Mouse (Mus musculus) neural tube, embryonic 13.5 days (tissue): ENCODE data around the gene Mrpl32. TPM values are rescaled to one million over a fixed set of nuclear protein-coding genes. Genes with fewer than 3 reads are reported as not detected.

Source experiments
- ATAC-seq: fragments of 200-750 bp; cut with Nextera tagmentation; 2 replicates; pipeline ENCODE4 v1.8.0; 2017; ENCODE audit warnings: low read depth, mild to moderate bottlenecking, moderate TSS enrichment, moderate library complexity
- H3K27ac ChIP-seq: fragments of 300-500 bp; sonication (generic); replicated peaks from 2 replicates; pipeline ENCODE4 v1.5.1; 2015; ENCODE audit warnings: moderate library complexity, mild to moderate bottlenecking, inconsistent platforms
- H3K27me3 ChIP-seq: fragments of 300-500 bp; sonication (generic); 2 replicates; pipeline ENCODE4 v1.6.1; 2015; ENCODE audit warnings: mild to moderate bottlenecking, inconsistent platforms
- H3K36me3 ChIP-seq: fragments of 300-500 bp; sonication (generic); 2 replicates; pipeline ENCODE4 v1.6.1; 2015; ENCODE audit warnings: mild to moderate bottlenecking, inconsistent platforms
- H3K4me1 ChIP-seq: fragments of 300-500 bp; sonication (generic); replicated peaks from 2 replicates; pipeline ENCODE4 v1.6.1; 2015; ENCODE audit warnings: inconsistent platforms
- H3K4me2 ChIP-seq: fragments of 300-500 bp; sonication (generic); 2 replicates; pipeline ENCODE4 v1.6.1; 2015; ENCODE audit warnings: inconsistent platforms, mild to moderate bottlenecking, moderate library complexity
- H3K4me3 ChIP-seq: fragments of 300-500 bp; sonication (generic); 2 replicates; pipeline ENCODE4 v1.5.1; 2015; ENCODE audit warnings: mild to moderate bottlenecking, inconsistent platforms
- H3K9ac ChIP-seq: fragments of 300-500 bp; sonication (generic); 2 replicates; pipeline ENCODE4 v1.6.1; 2015; ENCODE audit warnings: moderate library complexity, mild to moderate bottlenecking, inconsistent platforms
- H3K9me3 ChIP-seq: fragments of 300-500 bp; sonication (generic); 2 replicates; pipeline ENCODE4 v1.6.1; 2016; ENCODE audit warnings: inconsistent platforms
- WGBS: fragments of 180-500 bp; shearing (Covaris S2); methylation state at CpG from one replicate; pipeline ENCODE4 v1.1.7; 2015; 5-methylcytosine and 5-hydroxymethylcytosine counted together
- polyA plus RNA-seq: library from polyadenylated mRNA; unstranded; fragments of >200 nt; fragmentation: Nextera tagmentation; extraction: Ambion mirVana; gene quantifications from 2 replicates; pipeline ENCODE4 v1.2.1, GENCODE M21; 2015

Mrpl32 gene
- 135 and 146 TPM in 2 replicates for polyA plus RNA-seq

GRCm38 (mm10) chr13:14612926-14613529, at the start of gene Mrpl32, which contains the start of gene Psma2:
Mrpl32 (minus strand) TSS chr13:14613165.
Psma2 (plus strand) TSS chr13:14613240.
- peak within 1 kb of the TSS; percentile 94 for H3K9ac ChIP-seq
- peaks cover 38% of the 10 kb centered on the region for H3K36me3 ChIP-seq
- peak within 1 kb of the TSS; percentile 86 for H3K4me2 ChIP-seq
- H3K4me3 ChIP-seq: peak within 1 kb of the TSS; percentile 95
- no peaks in the 10 kb centered on the region for H3K9me3 ChIP-seq
- peak; percentile 99 for ATAC-seq
- peaks cover 25% of the 10 kb centered on the region for H3K4me1 ChIP-seq
- peak within 1 kb of the TSS; percentile 72 for H3K27ac ChIP-seq
- WGBS: under 1% methylated on average over 42 of the region's 42 CpGs
- no peaks in the 10 kb centered on the region for H3K27me3 ChIP-seq

- H3K9me3 ChIP-seq: no peaks in the 10 kb centered on the region
- WGBS: 12% methylated on average over 1 of the region's 1 CpGs
- no peaks in the 10 kb centered on the region for H3K27me3 ChIP-seq
- H3K4me2 ChIP-seq: no peak overlapping the region
- peak; percentile 63; the same call in 1 of the 2 replicates for ATAC-seq
- H3K36me3 ChIP-seq: no peaks in the 10 kb centered on the region
- no peak overlapping the region for H3K27ac ChIP-seq
- no peak overlapping the region for H3K9ac ChIP-seq
- H3K4me1 ChIP-seq: no peaks in the 10 kb centered on the region
- H3K4me3 ChIP-seq: no peak overlapping the region
Measured at GRCm38 (mm10) chr13:14649301-14649700, 36.3 kb upstream of the Mrpl32 start.

DNA sequence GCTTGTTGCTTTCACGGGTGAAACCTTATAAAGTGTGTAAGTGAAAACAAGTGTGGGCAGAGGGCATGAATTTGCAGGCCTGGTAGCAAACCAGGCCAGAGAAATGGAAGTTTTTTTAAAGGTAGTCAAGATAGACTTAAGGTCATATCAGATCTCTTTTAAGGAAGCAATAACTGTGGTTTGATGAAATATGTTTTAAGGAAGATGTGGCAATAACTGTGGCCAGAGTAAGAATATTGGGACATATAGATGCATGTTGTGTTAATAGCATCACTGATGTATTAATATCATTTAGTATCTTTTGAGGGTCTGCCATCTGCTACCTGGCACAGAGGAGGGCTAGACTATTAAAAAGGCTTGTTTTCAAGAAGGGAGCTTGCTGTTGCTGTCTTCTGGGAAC, 27.0 kb upstream of the Mrpl32 start:
- no peak overlapping the region for H3K4me2 ChIP-seq
- no peak for ATAC-seq
- 72% methylated on average over 1 of the region's 1 CpGs for WGBS

GRCm38 (mm10) chr13:14629726-14630641, 17.0 kb upstream of the Mrpl32 start, which contains the start of gene AW209491:
AW209491 (plus strand) TSS chr13:14630154.
- WGBS: 1% methylated on average over 29 of the region's 29 CpGs
- peaks cover 18% of the 10 kb centered on the region for H3K4me1 ChIP-seq
- peak within 1 kb of the TSS; percentile 72 for H3K4me2 ChIP-seq
- peak within 1 kb of the TSS; percentile 59 for H3K4me3 ChIP-seq
- peak within 1 kb of the TSS; percentile 88 for H3K9ac ChIP-seq
- no peaks in the 10 kb centered on the region for H3K27me3 ChIP-seq
- H3K36me3 ChIP-seq: peaks cover 30% of the 10 kb centered on the region
- peak; percentile 97 for ATAC-seq
- H3K9me3 ChIP-seq: no peaks in the 10 kb centered on the region
- peak within 1 kb of the TSS; percentile 75 for H3K27ac ChIP-seq

More for the DNA sequence above, 27.0 kb upstream of the Mrpl32 start:
- H3K4me1 ChIP-seq: no peaks in the 10 kb centered on the region
- no peak overlapping the region for H3K9ac ChIP-seq
- H3K36me3 ChIP-seq: peaks cover 27% of the 10 kb centered on the region
- no peaks in the 10 kb centered on the region for H3K9me3 ChIP-seq
- H3K4me3 ChIP-seq: no peak overlapping the region
- H3K27ac ChIP-seq: no peak overlapping the region
- no peaks in the 10 kb centered on the region for H3K27me3 ChIP-seq

- Histone ChIP-seq H3K9ac (no peak overlapping the region), H3K9me3 (no peaks in the 10 kb centered on the region), H3K36me3 (peaks cover 64% of the 10 kb centered on the region), H3K4me2 (no peak overlapping the region), H3K27me3 (no peaks in the 10 kb centered on the region), H3K4me1 (peaks cover 10% of the 10 kb centered on the region; the same call in 1 of the 2 replicates), H3K27ac (no peak overlapping the region), H3K4me3 (no peak overlapping the region)
- 0 out of 2 replicates have a peak, but pooled peaks have one; percentile 43 for ATAC-seq
- 60% methylated on average over 2 of the region's 2 CpGs for WGBS
Measured at GRCm38 (mm10) chr13:14618724-14619123, 5.8 kb upstream of the Mrpl32 start.

DNA sequence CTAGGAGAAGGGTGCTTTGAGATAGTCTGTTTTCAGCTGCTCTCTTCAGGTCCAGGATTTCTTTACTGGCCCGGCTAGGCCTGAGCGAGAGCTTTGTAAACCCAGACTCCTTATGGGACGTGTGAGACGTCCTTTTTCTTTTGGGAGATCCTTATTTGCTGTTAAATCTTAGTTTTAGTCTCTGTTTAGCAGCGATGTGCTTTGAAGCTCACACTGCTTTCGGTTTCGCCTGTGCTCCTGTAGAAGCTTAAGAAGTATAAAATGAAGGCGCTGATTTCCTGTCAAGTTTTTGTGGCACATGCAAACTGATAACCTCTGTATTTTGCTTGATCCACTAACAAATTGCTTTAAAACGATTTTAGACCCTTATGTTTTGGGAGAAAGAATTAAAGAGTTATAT, 588 bp upstream of the Mrpl32 start:
- no peaks in the 10 kb centered on the region for H3K9me3 ChIP-seq
- H3K9ac ChIP-seq: peak overlapping the region; percentile 94
- H3K27ac ChIP-seq: peak overlapping the region; percentile 67
- peak overlapping the region; percentile 86 for H3K4me2 ChIP-seq
- no peak for ATAC-seq
- H3K27me3 ChIP-seq: no peaks in the 10 kb centered on the region
- peaks cover 25% of the 10 kb centered on the region for H3K4me1 ChIP-seq
- under 1% methylated on average over 9 of the region's 9 CpGs for WGBS
- H3K36me3 ChIP-seq: peaks cover 39% of the 10 kb centered on the region
- peak overlapping the region; percentile 95 for H3K4me3 ChIP-seq

DNA sequence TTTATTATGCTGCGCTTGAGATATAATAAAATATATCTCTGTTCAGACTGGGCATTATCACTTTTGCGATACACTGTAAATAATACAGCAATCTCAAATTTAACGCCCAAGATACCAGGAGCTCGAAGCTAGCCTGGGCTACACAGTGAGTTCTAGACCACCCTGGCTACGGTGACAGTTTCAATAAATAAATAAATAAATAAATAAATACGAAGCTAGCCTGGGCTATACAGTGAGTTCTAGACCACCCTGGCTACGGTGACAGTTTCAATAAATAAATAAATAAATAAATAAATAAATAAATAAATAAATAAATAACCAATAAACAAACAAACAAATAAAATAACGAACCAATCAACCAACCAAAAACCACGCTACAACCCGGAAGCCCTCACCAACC, 502 bp downstream of the Mrpl32 start:
- peaks cover 32% of the 10 kb centered on the region for H3K36me3 ChIP-seq
- no peaks in the 10 kb centered on the region for H3K9me3 ChIP-seq
- ATAC-seq: peak; percentile 81
- 5% methylated on average over 10 of the region's 10 CpGs for WGBS
- H3K4me1 ChIP-seq: peaks cover 25% of the 10 kb centered on the region
- peak overlapping the region; percentile 95 for H3K4me3 ChIP-seq
- peak overlapping the region; percentile 71 for H3K4me2 ChIP-seq
- H3K27ac ChIP-seq: peak overlapping the region; percentile 72
- H3K9ac ChIP-seq: peak overlapping the region; percentile 79
- no peaks in the 10 kb centered on the region for H3K27me3 ChIP-seq

DNA sequence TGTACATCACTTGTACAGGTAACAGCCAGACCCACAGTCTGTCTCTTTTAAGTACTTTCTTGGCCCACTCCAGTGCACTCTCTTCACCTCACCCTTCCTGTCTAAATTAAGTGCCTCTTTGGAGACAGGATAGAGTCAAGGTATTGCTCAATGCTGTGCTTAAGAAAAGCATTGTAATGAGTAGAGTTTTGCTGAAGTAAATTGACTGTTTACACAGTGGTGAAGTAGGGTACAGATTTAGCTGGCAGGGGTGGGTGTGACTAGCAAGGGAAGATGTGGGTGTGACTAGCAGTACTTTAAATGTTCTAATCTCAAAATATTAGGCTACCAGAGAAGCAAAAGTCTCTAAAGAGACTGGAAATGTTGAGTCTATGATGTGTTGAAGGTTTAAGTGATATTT, 5.3 kb downstream of the Mrpl32 start:
- peaks cover 13% of the 10 kb centered on the region for H3K4me1 ChIP-seq
- no peak overlapping the region for H3K4me2 ChIP-seq
- H3K9ac ChIP-seq: no peak overlapping the region
- ATAC-seq: no peak
- no peaks in the 10 kb centered on the region for H3K27me3 ChIP-seq
- peaks cover 17% of the 10 kb centered on the region for H3K36me3 ChIP-seq
- no peak overlapping the region for H3K4me3 ChIP-seq
- H3K9me3 ChIP-seq: no peaks in the 10 kb centered on the region
- no peak overlapping the region for H3K27ac ChIP-seq

- 93% methylated on average over 2 of the region's 2 CpGs for WGBS
- Histone ChIP-seq H3K4me1 (no peaks in the 10 kb centered on the region), H3K9ac (no peak overlapping the region), H3K27me3 (no peaks in the 10 kb centered on the region), H3K27ac (no peak overlapping the region), H3K36me3 (no peaks in the 10 kb centered on the region), H3K4me2 (no peak overlapping the region), H3K4me3 (no peak overlapping the region), H3K9me3 (no peaks in the 10 kb centered on the region)
- no peak for ATAC-seq
Measured at GRCm38 (mm10) chr13:14602744-14603143, 10.2 kb downstream of the Mrpl32 start.

GRCm38 (mm10) chr13:14580392-14580791, 32.6 kb downstream of the Mrpl32 start:
- Histone ChIP-seq H3K4me2 (no peak overlapping the region), H3K4me3 (no peak overlapping the region), H3K27me3 (no peaks in the 10 kb centered on the region), H3K36me3 (no peaks in the 10 kb centered on the region), H3K9me3 (no peaks in the 10 kb centered on the region), H3K4me1 (no peaks in the 10 kb centered on the region), H3K27ac (no peak overlapping the region), H3K9ac (no peak overlapping the region)
- ATAC-seq: no peak
- WGBS: 75% methylated on average over 3 of the region's 3 CpGs

DNA sequence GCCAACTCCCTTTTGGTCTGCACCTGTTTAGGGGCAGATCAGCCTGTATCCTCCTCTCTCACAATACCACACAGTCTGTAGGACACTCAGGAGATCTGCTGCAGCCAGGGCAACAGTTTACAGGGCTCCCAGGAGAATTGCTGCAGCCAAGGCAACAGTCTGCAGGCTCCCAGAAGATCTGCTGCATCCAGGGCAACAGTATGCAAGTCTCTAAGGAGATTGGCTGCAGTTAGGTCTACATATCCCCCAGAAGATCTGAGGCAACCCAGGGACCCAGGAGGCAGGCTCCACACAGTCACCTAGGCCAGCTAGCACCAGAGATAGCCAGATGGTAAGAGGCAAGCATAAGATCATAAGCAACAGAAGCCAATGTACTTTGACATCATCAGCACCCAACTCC, 38.8 kb downstream of the Mrpl32 start:
- no peak overlapping the region for H3K27ac ChIP-seq
- no peak overlapping the region for H3K4me2 ChIP-seq
- no peak overlapping the region for H3K9ac ChIP-seq
- H3K4me1 ChIP-seq: no peaks in the 10 kb centered on the region
- no peaks in the 10 kb centered on the region for H3K27me3 ChIP-seq
- ATAC-seq: no peak
- H3K36me3 ChIP-seq: no peaks in the 10 kb centered on the region
- no peak overlapping the region for H3K4me3 ChIP-seq
- H3K9me3 ChIP-seq: no peaks in the 10 kb centered on the region; the same call in 1 of the 2 replicates

- Histone ChIP-seq H3K9ac (no peak overlapping the region), H3K27me3 (no peaks in the 10 kb centered on the region), H3K4me3 (no peak overlapping the region), H3K9me3 (no peaks in the 10 kb centered on the region), H3K36me3 (no peaks in the 10 kb centered on the region), H3K4me2 (no peak overlapping the region), H3K4me1 (no peaks in the 10 kb centered on the region), H3K27ac (no peak overlapping the region)
- no peak for ATAC-seq
- 80% methylated on average over 1 of the region's 1 CpGs for WGBS
Measured at GRCm38 (mm10) chr13:14561336-14561735, 51.6 kb downstream of the Mrpl32 start.
